Mouse (Mus musculus) ES-E14 (cell line): ENCODE data around the gene Svs2.

Source experiments
- CHD2 ChIP-seq: IDR thresholded peaks from 2 replicates; pipeline ENCODE4 v1.6.1; 2014; ENCODE audit warnings: mild to moderate bottlenecking, low read depth, low read length, inconsistent platforms
- HCFC1 ChIP-seq: IDR thresholded peaks from 2 replicates; pipeline ENCODE4 v1.6.1; 2012; ENCODE audit warnings: low read length, inconsistent platforms, borderline replicate concordance; ENCODE audit not compliant: insufficient read depth
- MAFK ChIP-seq: IDR thresholded peaks from 2 replicates; pipeline ENCODE4 v1.6.1; 2014; ENCODE audit warnings: mild to moderate bottlenecking, low read depth, low read length, inconsistent platforms; ENCODE audit not compliant: insufficient read depth
- ZC3H11A ChIP-seq: IDR thresholded peaks from 2 replicates; pipeline ENCODE4 v1.6.1; 2012; ENCODE audit warnings: low read depth, mild to moderate bottlenecking, inconsistent platforms, low read length, borderline replicate concordance

DNA sequence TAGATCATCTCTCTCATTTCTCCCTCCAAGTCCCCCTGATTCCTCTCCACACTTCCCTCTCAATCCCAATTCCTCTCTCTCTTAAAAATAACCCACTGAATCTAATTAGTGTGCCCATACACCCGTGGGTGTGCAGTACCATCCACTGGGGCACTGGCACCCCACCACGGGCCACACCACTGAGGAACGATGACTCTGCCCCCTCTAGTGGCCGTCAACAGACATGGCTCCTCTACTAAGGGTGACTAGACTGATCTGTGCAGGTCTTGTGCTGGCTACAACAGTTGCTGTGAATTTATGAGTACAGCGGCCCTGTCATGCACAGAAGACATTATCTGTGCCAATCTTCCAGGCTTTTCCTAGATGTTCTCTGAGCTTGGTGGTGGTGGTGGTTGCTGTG, 49.5 kb downstream of the Svs2 start:
- no peak for TF ChIP-seq MAFK
- no peak for TF ChIP-seq ZC3H11A
- no peak for TF ChIP-seq CHD2
- no peak for TF ChIP-seq HCFC1
